Mouse (Mus musculus): ENCODE measurements around the gene Myh7b.

DNA sequence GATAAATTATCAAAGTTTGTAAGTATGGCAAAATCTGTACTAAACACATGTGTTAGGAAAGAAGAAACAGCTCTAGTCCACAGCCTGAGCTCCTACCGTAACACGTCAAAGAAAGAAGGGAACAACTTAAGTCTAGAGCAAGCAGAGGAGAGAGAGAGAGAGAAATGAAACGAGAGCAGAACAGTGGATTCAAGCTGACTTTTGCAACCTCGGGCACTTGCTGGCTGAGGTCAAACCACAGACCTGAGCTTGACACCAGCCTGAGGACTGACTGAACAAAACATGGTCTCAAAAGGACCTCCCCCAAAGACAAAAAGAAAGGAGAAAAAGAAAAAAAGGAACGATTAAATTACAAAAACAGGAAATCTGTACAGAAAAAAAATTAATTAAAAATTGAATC is 69.6 kb downstream of the Myh7b start:
- no peak for TF ChIP-seq CTCF (IDR thresholded peaks at IDR 0.05; ENCODE audit: insufficient read depth, low read depth, low read length)
- TF ChIP-seq POLR2A (IDR thresholded peaks at IDR 0.05; ENCODE audit: insufficient read depth, low read depth, low read length), result no peak
